Mouse (Mus musculus) ES-E14 (cell line): ENCODE measurements around the gene Marcksl1. TPM values are rescaled to one million over a fixed set of nuclear protein-coding genes. Genes with fewer than 3 reads are reported as not detected.

Source experiments
- DNase-seq: peaks from one replicate; pipeline ENCODE4 v3.0.0-alpha.2; 2013; ENCODE audit warnings: low read depth, low spot score
- H3K27ac ChIP-seq: 2 replicates; pipeline ENCODE4 v1.5.1; 2012; ENCODE audit warnings: low read depth, mild to moderate bottlenecking, low read length, moderate library complexity, mixed read lengths; ENCODE audit not compliant: poor library complexity, insufficient read depth, severe bottlenecking
- H3K36me3 ChIP-seq: 2 replicates; pipeline ENCODE4 v1.6.1; 2012; ENCODE audit warnings: mild to moderate bottlenecking, low read length, moderate library complexity, mixed read lengths; ENCODE audit not compliant: control insufficient read depth, poor library complexity, insufficient read depth, severe bottlenecking
- H3K4me1 ChIP-seq, 2 experiments: fragments of 150-350 bp in 1 of 2; sonication (generic) in 1 of 2; 2 replicates each; pipeline ENCODE4 v1.6.1; 2012; ENCODE audit warnings: low read length in 2 of 2, mild to moderate bottlenecking in 1 of 2, mixed read lengths in 1 of 2; ENCODE audit not compliant: control insufficient read depth in 2 of 2, insufficient read depth in 2 of 2, poor library complexity in 1 of 2
- H3K4me3 ChIP-seq, 2 experiments: fragments of 150-350 bp in 1 of 2; sonication (generic) in 1 of 2; 2 replicates each; pipeline ENCODE4 v1.5.1; 2012; ENCODE audit warnings: low read length in 2 of 2, low read depth in 1 of 2, mild to moderate bottlenecking in 1 of 2, mixed read lengths in 1 of 2; ENCODE audit not compliant: insufficient read depth in 1 of 2, poor library complexity in 1 of 2, severe bottlenecking in 1 of 2
- H3K9ac ChIP-seq: 2 replicates; pipeline ENCODE4 v1.6.1; 2012; ENCODE audit warnings: low read depth, mild to moderate bottlenecking, low read length, mixed read lengths; ENCODE audit not compliant: poor library complexity, insufficient read depth, severe bottlenecking
- H3K9me3 ChIP-seq: fragments of 150-350 bp; sonication (generic); 2 replicates; pipeline ENCODE4 v1.6.1; 2012; ENCODE audit warnings: low read depth, mild to moderate bottlenecking, low read length; ENCODE audit not compliant: control insufficient read depth, insufficient read depth
- CHD2 ChIP-seq: IDR thresholded peaks from 2 replicates; pipeline ENCODE4 v1.6.1; 2014; ENCODE audit warnings: mild to moderate bottlenecking, low read depth, low read length, inconsistent platforms
- HCFC1 ChIP-seq: IDR thresholded peaks from 2 replicates; pipeline ENCODE4 v1.6.1; 2012; ENCODE audit warnings: low read length, inconsistent platforms, borderline replicate concordance; ENCODE audit not compliant: insufficient read depth
- MAFK ChIP-seq: IDR thresholded peaks from 2 replicates; pipeline ENCODE4 v1.6.1; 2014; ENCODE audit warnings: mild to moderate bottlenecking, low read depth, low read length, inconsistent platforms; ENCODE audit not compliant: insufficient read depth
- ZC3H11A ChIP-seq: IDR thresholded peaks from 2 replicates; pipeline ENCODE4 v1.6.1; 2012; ENCODE audit warnings: low read depth, mild to moderate bottlenecking, inconsistent platforms, low read length, borderline replicate concordance
- ZNF384 ChIP-seq: IDR thresholded peaks from 2 replicates; pipeline ENCODE4 v1.6.1; 2012; ENCODE audit warnings: low read depth, low read length, inconsistent platforms
- in situ Hi-C, 2 experiments: fragments of 600-800 bp; cut with MboI; formaldehyde crosslinking; loops; one replicate each; pipeline ENCODE4 v1.15.1; 2025; ENCODE audit warnings: low sequenced_read_pairs in 2 of 2, inconsistent platforms in 1 of 2; ENCODE audit not compliant: unreplicated experiment in 2 of 2
- total RNA-seq: library from RNA; depleted of rRNA; stranded (reverse); fragments of 300-350 nt; gene quantifications from 2 replicates; pipeline ENCODE4 v1.2.3, GENCODE M21; 2012

Marcksl1 gene
- total RNA-seq, 1 experiment, result 233 TPM

DNA sequence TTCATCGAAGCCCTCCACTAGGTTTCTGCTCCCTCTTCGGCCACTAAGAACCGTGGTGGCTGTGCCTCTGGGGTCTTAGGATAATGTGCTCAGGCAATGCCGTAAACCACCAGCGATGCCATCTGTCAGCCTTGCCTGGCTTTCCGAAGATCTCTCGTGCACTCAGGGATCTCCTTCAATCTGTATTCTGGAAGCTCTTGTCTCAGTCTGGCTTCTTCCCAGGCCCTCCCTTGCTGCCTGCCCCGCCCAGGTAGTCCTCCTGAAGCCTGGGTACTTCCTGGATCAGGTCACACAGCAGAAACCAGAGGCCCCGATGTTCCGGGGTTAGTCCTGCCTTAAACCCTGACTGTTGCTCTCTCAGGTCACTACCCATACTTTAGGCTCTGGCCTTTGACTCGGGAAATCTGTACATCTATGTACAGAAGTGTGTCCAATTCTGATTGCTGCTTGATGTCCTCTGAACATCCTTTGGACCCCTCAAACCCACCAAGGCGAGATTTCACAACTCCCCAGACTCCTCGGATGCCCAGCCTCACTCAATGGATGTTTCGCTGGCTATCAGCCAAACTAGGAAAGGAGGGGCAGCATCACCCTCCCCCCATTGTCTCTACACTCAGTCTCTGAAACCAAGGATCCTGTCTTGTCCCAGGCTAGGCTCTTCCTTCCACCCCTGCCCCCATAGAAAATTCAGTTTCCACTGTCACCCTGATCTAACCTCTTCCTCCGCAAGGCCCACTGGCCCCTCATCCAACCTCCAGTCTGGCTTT is 4.4 kb upstream of the Marcksl1 start:
- H3K27ac ChIP-seq, result no peak overlapping the region
- no peaks in the 10 kb centered on the region for H3K36me3 ChIP-seq

DNA sequence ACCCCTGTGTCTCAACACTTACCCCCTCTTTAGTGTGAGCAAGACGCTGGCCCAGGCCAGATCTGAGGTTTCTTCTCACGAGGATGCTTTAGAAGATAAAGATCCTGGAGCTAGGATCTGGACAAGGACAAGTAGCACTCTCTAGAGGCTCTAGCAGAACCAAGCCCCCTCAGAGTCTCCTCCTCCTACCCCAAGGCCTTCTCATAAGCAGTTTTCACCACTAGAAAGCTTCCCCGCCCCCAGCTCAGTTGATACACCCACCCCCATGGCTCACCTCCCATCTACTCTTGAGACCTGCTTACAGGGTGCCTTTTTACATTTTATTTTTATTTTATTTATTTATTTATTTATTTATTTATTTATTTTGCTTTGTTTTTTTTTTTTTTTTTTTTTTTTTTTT is 3.7 kb upstream of the Marcksl1 start:
- Histone ChIP-seq H3K4me1 (peaks cover 9 to 18% of the 10 kb centered on the region in 2 experiments), H3K36me3 (no peaks in the 10 kb centered on the region), H3K4me3 (no peak overlapping the region), H3K9ac (no peak overlapping the region), H3K27ac (no peak overlapping the region), H3K9me3 (no peaks in the 10 kb centered on the region)
- DNase-seq, result no peak
- TF ChIP-seq CHD2 (no peak), MAFK (no peak), HCFC1 (no peak), ZNF384 (no peak), ZC3H11A (no peak)
- in situ Hi-C loops, result no loop called here

More for the DNA sequence above, 4.4 kb upstream of the Marcksl1 start:
- H3K4me3 ChIP-seq, result peak overlapping the region in 1 of 2 experiments; percentile 15; a peak in 1 of 4 replicates
- no peaks in the 10 kb centered on the region for H3K9me3 ChIP-seq
- H3K4me1 ChIP-seq, result peaks cover 10 to 25% of the 10 kb centered on the region in 2 experiments
- in situ Hi-C loops, result no loop called here
- TF ChIP-seq MAFK (no peak), CHD2 (no peak), HCFC1 (no peak), ZC3H11A (no peak)
- DNase-seq, result no peak
- 0 out of 2 replicates have a peak overlapping the region, but pooled peaks have one; percentile 5 for H3K9ac ChIP-seq

DNA sequence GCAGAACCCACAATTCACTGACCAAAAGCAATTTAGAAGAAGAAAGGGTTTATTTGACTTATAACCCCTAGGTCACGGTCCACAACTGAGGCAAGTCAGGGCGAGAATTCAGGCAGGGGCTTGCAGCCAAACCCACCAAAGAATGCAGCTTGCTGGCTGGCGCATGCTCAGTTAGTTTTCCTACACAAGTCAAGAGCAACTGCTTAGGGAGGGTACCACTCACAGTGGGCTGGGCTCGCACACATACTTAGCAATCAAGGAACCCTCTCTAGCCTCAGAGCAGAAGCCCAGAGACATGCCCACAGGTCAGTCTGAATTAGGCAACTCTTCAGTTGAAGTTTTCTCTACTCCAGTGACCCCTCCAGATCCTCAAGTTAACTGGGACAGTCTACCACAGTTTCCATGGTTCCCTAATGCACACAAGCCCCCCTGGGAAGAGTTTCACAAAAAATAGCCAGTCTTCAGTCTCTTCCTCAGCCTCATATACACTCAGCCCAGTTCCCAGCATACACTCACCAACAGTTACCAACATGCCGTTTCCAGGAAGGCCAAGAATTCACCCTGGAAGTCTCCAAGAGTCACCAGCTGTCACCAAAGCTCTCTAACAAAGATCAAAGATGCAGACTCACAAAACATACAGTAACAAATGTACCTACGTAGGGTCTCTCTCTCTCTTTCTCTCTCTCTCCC is 2.5 kb upstream of the Marcksl1 start:
- Histone ChIP-seq H3K9ac (no peak overlapping the region), H3K27ac (no peak overlapping the region), H3K9me3 (no peaks in the 10 kb centered on the region), H3K4me1 (peaks cover 6 to 22% of the 10 kb centered on the region in 2 experiments), H3K4me3 (no peak overlapping the region), H3K36me3 (peaks cover 9% of the 10 kb centered on the region)
- TF ChIP-seq HCFC1 (no peak), MAFK (no peak), CHD2 (no peak), ZC3H11A (no peak), ZNF384 (no peak)
- no peak for DNase-seq
- in situ Hi-C loops, result no loop called here

DNA sequence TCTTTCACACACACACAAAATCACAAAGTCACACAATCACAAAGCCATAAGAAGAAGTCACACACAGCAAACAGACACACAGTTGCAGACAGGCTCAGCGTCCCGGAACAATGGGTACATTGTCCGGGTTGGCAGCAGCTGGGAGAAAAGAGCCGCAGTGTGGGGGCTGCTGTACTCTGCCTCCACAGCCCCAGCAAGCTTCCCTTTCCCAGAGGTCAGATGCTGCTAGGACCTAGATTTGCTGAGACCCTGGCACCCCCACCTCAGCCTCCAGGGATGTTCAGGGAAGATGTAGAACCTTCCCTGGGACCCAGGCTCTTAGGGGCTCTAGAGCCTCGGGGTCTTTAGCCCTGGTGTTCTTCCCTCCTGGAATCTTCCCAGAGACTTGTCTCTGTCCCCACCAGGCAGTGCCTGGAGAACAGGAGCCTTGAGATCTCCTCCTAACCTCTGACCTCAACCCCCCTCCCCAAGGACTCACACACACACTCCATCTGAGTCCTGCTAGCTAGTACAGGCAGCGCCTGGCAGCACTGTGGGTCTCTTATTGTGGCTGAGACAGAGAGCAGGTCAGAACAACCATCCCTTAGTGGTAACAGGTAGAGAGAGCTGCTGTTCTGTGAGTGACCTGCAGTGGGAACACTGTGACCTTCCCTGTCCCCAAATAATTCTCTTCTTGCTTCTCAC is 1.8 kb upstream of the Marcksl1 start:
- Histone ChIP-seq H3K27ac (no peak overlapping the region), H3K9me3 (no peaks in the 10 kb centered on the region), H3K4me3 (no peak overlapping the region), H3K36me3 (peaks cover 11% of the 10 kb centered on the region), H3K9ac (no peak overlapping the region), H3K4me1 (peaks cover 6 to 22% of the 10 kb centered on the region in 2 experiments)
- in situ Hi-C loops, result no loop called here
- TF ChIP-seq ZNF384 (0 out of 2 replicates have a peak, but pooled peaks have one; percentile 12), CHD2 (no peak)
- no peak for DNase-seq
